Mouse (Mus musculus): ENCODE results near the gene Atxn7l2.
A peak's percentile ranks its signal among the peaks of the same experiment; 100 is the strongest.

DNA sequence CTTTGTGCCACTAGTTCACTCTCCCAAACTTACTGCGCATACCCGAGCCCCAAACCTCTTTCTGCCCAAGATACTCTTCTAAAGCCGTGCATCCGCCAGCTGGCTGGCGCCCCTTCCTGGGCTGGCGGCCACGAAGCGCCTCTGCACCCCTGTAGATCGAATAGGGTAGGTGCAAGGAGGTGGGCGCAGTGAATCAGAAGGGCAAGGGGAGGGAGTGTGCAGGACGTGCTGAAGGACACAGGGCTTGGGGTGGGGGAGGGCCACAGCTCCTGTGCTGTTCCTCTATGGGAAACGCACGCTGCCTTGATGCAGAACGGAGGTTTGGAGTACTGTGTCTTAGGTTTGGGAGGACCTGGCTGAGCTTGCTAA, at the start of gene Atxn7l2:
- no peak for TF ChIP-seq EP300 (IDR thresholded peaks at IDR 0.05; ENCODE audit: low read depth)
- peak; percentile 52 for TF ChIP-seq CTCF (IDR thresholded peaks at IDR 0.05; ENCODE audit: low read depth)

All from liver, embryonic 14.5 days (tissue).